Mouse (Mus musculus): Measurements from ENCODE around the gene Spem2. TPM values are rescaled to one million over a fixed set of nuclear protein-coding genes. Genes with fewer than 3 reads are reported as not detected.
A peak's percentile ranks its signal among the peaks of the same experiment; 100 is the strongest.
"Not testable (repeated sequence)": the region's sequence is repeated elsewhere in the genome, so short reads cannot be mapped to it uniquely, and the experiment has no call there.

The Spem2 gene
- not detected in 2 replicates for polyA plus RNA-seq (2014; fragmentation: Nextera tagmentation; extraction: Ambion mirVana)

DNA sequence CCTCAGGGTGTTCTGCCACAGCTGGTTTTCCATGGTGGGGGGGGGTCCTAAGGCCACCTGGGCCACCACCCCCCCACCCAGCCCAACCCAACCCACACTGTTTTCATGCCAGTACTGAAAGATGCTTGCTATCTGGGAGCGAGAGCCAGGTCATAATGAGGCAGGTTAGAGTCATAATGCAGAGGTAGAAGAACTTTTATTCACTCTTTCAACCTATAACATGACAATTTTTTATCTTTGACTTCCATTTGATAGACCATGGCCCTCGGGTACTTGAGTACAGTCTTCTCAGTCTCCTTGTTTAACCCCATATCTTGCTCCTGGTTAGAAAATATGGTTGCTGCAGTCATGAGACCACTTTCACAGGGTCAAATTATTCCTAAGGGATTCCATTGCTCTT lies at the start of gene Spem2:
TSS of gene Spem2 (minus strand) at position 101 of the 400 bp plus-strand sequence.
- Histone ChIP-seq H3K27me3 (ENCODE audit: control insufficient read depth, insufficient read depth, low read length) (no peaks in the 10 kb centered on the region), H3K27ac (ENCODE audit: low read depth, low read length) (no peak within 1 kb of the TSS), H3K4me3 (ENCODE audit: low read depth, low read length) (no peak within 1 kb of the TSS), H3K36me3 (ENCODE audit: control insufficient read depth, insufficient read depth, low read length) (no peaks in the 10 kb centered on the region), H3K4me2 (no peak within 1 kb of the TSS), H3K9me3 (ENCODE audit: control insufficient read depth, low read length) (no peaks in the 10 kb centered on the region), H3K4me1 (ENCODE audit: control insufficient read depth, insufficient read depth, low read length) (no peaks in the 10 kb centered on the region), H3K9ac (ENCODE audit: low read length) (no peak within 1 kb of the TSS)
- WGBS = 79% methylated on average over 2 of the region's 2 CpGs
- ATAC-seq (ENCODE audit: low FRiP score) (no peak), DNase-seq (ENCODE audit: low spot score, missing footprints) (no peak)

DNA sequence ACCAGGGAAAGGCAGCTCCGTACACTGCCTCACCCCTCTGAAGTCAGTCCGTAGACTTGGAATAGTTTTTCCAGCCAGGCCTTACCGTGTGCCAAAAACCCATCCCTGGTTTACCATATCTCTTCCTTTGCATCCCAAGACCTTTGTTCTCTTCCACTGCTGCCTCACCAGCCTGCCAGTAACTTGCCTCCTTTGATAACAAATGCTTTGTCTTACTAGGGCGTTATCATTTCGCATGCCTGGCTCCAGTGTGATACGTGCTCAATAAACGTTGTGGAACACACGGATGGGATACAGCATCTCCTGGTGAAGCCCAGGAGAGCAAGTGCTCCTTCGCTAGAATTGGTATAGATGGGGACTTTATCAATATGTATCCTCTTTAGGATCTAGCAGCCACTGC lies 49.1 kb upstream of the Spem2 start:
- Histone ChIP-seq H3K27ac (ENCODE audit: low read depth, low read length) (no peak overlapping the region), H3K9me3 (ENCODE audit: control insufficient read depth, low read length) (no peaks in the 10 kb centered on the region), H3K4me3 (ENCODE audit: low read depth, low read length) (no peak overlapping the region), H3K36me3 (ENCODE audit: control insufficient read depth, insufficient read depth, low read length) (no peaks in the 10 kb centered on the region), H3K4me2 (no peak overlapping the region), H3K27me3 (ENCODE audit: control insufficient read depth, insufficient read depth, low read length) (no peaks in the 10 kb centered on the region), H3K9ac (ENCODE audit: low read length) (no peak overlapping the region), H3K4me1 (ENCODE audit: control insufficient read depth, insufficient read depth, low read length) (no peaks in the 10 kb centered on the region)
- WGBS = 70% methylated on average over 9 of the region's 9 CpGs
- ATAC-seq (ENCODE audit: low FRiP score) = no peak
- no peak for DNase-seq (ENCODE audit: low spot score, missing footprints)

- Histone ChIP-seq H3K9me3 (ENCODE audit: control insufficient read depth, low read length) (no peaks in the 10 kb centered on the region), H3K27me3 (ENCODE audit: control insufficient read depth, insufficient read depth, low read length) (no peaks in the 10 kb centered on the region), H3K36me3 (ENCODE audit: control insufficient read depth, insufficient read depth, low read length) (no peaks in the 10 kb centered on the region), H3K4me1 (ENCODE audit: control insufficient read depth, insufficient read depth, low read length) (no peaks in the 10 kb centered on the region), H3K27ac (ENCODE audit: low read depth, low read length) (no peak overlapping the region), H3K4me3 (ENCODE audit: low read depth, low read length) (no peak overlapping the region), H3K4me2 (no peak overlapping the region), H3K9ac (ENCODE audit: low read length) (no peak overlapping the region)
- ATAC-seq (ENCODE audit: low FRiP score) = no peak
- WGBS = 85% methylated on average over 9 of the region's 9 CpGs
- DNase-seq (ENCODE audit: low spot score, missing footprints) = no peak
Observed at GRCm38 (mm10) chr11:69865561-69865960, 47.3 kb upstream of the Spem2 start.

DNA sequence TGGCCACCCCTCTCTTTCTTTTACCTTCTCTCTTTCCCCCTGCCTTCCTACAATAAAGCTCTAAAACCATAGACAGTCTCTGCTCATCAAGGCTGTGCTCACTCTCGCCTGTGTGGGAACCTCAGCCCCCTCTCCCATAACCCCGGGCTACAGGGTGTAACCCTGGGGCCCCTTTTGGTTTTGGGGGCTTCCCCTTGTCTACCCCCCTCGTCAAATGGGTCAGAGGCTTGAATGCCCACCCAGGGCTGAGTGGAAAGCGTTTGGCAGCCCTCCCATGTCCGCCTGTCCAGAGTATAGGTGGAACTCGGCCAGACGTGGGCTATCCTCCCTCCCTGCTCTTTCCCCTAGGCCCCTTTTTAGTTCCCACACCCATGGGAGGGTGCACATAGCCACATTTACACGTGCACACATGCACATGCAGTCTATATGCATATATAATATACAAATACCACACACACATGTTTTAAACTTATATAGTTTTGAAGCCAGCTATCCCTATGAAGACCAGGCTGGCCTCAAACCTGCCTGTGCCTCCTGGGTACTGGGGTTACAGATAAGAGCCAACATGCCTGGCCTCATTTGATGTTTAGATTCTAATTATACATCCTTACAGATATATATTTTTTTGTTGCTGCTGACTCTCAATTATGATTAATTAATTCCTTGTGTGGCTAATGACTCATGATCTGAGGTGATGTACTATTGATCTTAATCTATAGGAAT lies 46.0 kb upstream of the Spem2 start:
- H3K27ac ChIP-seq (ENCODE audit: low read depth, low read length) = no peak overlapping the region
- no peak overlapping the region for H3K4me2 ChIP-seq
- no peaks in the 10 kb centered on the region for H3K36me3 ChIP-seq (ENCODE audit: control insufficient read depth, insufficient read depth, low read length)
- H3K4me1 ChIP-seq (ENCODE audit: control insufficient read depth, insufficient read depth, low read length) = no peaks in the 10 kb centered on the region
- H3K4me3 ChIP-seq (ENCODE audit: low read depth, low read length) = no peak overlapping the region
- H3K9me3 ChIP-seq (ENCODE audit: control insufficient read depth, low read length) = no peaks in the 10 kb centered on the region
- ATAC-seq (ENCODE audit: low FRiP score) = no peak
- 63% methylated on average over 8 of the region's 8 CpGs for WGBS
- H3K9ac ChIP-seq (ENCODE audit: low read length) = no peak overlapping the region
- DNase-seq (ENCODE audit: low spot score, missing footprints) = no peak
- no peaks in the 10 kb centered on the region for H3K27me3 ChIP-seq (ENCODE audit: control insufficient read depth, insufficient read depth, low read length)

DNA sequence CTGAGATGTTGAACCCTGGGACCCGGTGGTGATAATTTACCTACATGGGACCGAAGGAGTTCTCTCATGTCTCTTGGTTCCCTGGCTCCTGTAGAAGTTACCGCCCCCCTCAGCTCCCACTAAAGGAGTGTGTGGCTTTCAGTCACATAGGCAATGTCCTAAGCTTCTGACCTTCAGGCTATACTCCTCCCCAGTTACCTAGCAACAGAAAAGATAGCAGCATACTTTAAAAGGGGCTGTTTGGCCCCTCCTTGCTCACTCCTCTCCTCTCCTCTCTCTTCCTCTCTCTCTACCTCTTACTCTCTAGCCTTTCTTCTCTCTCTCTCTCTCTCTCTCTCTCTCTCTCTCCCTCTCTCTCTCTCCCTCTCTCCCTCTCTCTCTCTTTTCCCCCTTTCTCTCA lies 45.5 kb upstream of the Spem2 start:
- not testable (repeated sequence) for H3K27ac ChIP-seq (ENCODE audit: low read depth, low read length); H3K9ac ChIP-seq (ENCODE audit: low read length); ATAC-seq (ENCODE audit: low FRiP score); H3K4me3 ChIP-seq (ENCODE audit: low read depth, low read length); H3K9me3 ChIP-seq (ENCODE audit: control insufficient read depth, low read length); H3K36me3 ChIP-seq (ENCODE audit: control insufficient read depth, insufficient read depth, low read length); H3K4me2 ChIP-seq; DNase-seq (ENCODE audit: low spot score, missing footprints); H3K27me3 ChIP-seq (ENCODE audit: control insufficient read depth, insufficient read depth, low read length); H3K4me1 ChIP-seq (ENCODE audit: control insufficient read depth, insufficient read depth, low read length)
- WGBS = 86% methylated on average over 3 of the region's 3 CpGs

- peaks cover 13% of the 10 kb centered on the region for H3K27me3 ChIP-seq (ENCODE audit: control insufficient read depth, insufficient read depth, low read length)
- no peaks in the 10 kb centered on the region for H3K9me3 ChIP-seq (ENCODE audit: control insufficient read depth, low read length)
- H3K27ac ChIP-seq (ENCODE audit: low read depth, low read length) = no peak within 1 kb of the TSS
- DNase-seq (ENCODE audit: low spot score, missing footprints) (no peak), ATAC-seq (ENCODE audit: low FRiP score) (no peak)
- no peak within 1 kb of the TSS for H3K4me3 ChIP-seq (ENCODE audit: low read depth, low read length)
- no peaks in the 10 kb centered on the region for H3K4me1 ChIP-seq (ENCODE audit: control insufficient read depth, insufficient read depth, low read length)
- 22% methylated on average over 30 of the region's 30 CpGs for WGBS
- H3K9ac ChIP-seq (ENCODE audit: low read length) = no peak within 1 kb of the TSS
- no peak within 1 kb of the TSS for H3K4me2 ChIP-seq
- no peaks in the 10 kb centered on the region for H3K36me3 ChIP-seq (ENCODE audit: control insufficient read depth, insufficient read depth, low read length)
Observed at GRCm38 (mm10) chr11:69858113-69858998, 40.1 kb upstream of the Spem2 start, which contains the start of gene Tnk1. Gene Tnk1, minus strand, starts transcription at chr11:69858730.

DNA sequence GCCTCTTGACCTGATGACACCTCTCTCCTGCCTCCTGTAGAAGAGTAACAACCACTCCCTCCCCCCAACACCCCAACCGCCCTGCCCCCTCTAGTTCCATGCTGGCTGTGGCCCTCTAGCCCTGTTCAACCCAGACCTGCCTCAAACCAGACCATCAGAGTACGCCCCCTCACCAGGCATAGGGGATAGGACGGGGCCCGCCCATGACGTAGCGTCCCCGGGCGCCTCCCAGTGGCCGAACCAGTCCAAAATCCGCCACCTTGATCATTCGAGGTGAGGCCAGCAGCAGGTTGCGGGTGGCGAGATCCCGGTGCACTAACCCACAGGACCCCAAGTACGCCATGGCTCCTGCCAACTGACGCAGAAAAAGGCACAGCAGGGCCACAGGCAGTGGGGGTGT lies 37.1 kb upstream of the Spem2 start:
- H3K4me3 ChIP-seq (ENCODE audit: low read depth, low read length) = no peak overlapping the region
- DNase-seq (ENCODE audit: low spot score, missing footprints) (peak; percentile 82), ATAC-seq (ENCODE audit: low FRiP score) (peak; percentile 48)
- H3K9me3 ChIP-seq (ENCODE audit: control insufficient read depth, low read length) = no peaks in the 10 kb centered on the region
- peaks cover 1% of the 10 kb centered on the region; the same call in 1 of the 2 replicates for H3K36me3 ChIP-seq (ENCODE audit: control insufficient read depth, insufficient read depth, low read length)
- 24% methylated on average over 16 of the region's 16 CpGs for WGBS
- no peak overlapping the region for H3K9ac ChIP-seq (ENCODE audit: low read length)
- H3K4me1 ChIP-seq (ENCODE audit: control insufficient read depth, insufficient read depth, low read length) = no peaks in the 10 kb centered on the region
- no peak overlapping the region for H3K4me2 ChIP-seq
- peaks cover 13% of the 10 kb centered on the region for H3K27me3 ChIP-seq (ENCODE audit: control insufficient read depth, insufficient read depth, low read length)
- H3K27ac ChIP-seq (ENCODE audit: low read depth, low read length) = no peak overlapping the region

- peaks cover 13% of the 10 kb centered on the region for H3K27me3 ChIP-seq (ENCODE audit: control insufficient read depth, insufficient read depth, low read length)
- ATAC-seq (ENCODE audit: low FRiP score) (no peak), DNase-seq (ENCODE audit: low spot score, missing footprints) (no peak)
- no peak overlapping the region for H3K4me3 ChIP-seq (ENCODE audit: low read depth, low read length)
- H3K4me1 ChIP-seq (ENCODE audit: control insufficient read depth, insufficient read depth, low read length) = no peaks in the 10 kb centered on the region
- H3K9ac ChIP-seq (ENCODE audit: low read length) = no peak overlapping the region
- peaks cover 2% of the 10 kb centered on the region; the same call in 1 of the 2 replicates for H3K36me3 ChIP-seq (ENCODE audit: control insufficient read depth, insufficient read depth, low read length)
- 85% methylated on average over 10 of the region's 10 CpGs for WGBS
- no peaks in the 10 kb centered on the region for H3K9me3 ChIP-seq (ENCODE audit: control insufficient read depth, low read length)
- no peak overlapping the region for H3K4me2 ChIP-seq
- H3K27ac ChIP-seq (ENCODE audit: low read depth, low read length) = no peak overlapping the region
Observed at GRCm38 (mm10) chr11:69854680-69855079, 36.4 kb upstream of the Spem2 start.

DNA sequence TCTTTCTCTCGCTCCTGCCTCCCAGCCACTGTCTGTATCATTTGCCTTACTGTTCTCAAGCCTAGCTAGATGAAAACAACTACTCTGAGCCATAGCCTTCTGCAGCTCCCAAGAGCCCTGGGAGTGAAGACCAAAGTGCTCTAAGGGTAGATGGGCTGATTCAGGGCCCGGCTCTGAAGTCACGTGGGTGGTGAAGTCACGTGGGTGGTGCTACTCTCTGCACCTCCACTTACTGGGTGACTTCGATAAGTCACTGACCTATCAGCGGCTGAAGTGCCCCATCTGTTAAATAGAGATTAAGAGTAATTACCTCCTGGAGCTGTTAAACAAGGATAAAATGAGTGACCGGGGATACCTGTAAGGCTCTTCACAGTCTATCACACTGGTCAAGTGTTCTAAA lies 35.7 kb upstream of the Spem2 start:
- H3K36me3 ChIP-seq (ENCODE audit: control insufficient read depth, insufficient read depth, low read length) = peaks cover 2% of the 10 kb centered on the region; the same call in 1 of the 2 replicates
- no peak overlapping the region for H3K27ac ChIP-seq (ENCODE audit: low read depth, low read length)
- H3K4me2 ChIP-seq = no peak overlapping the region
- WGBS = 81% methylated on average over 7 of the region's 7 CpGs
- DNase-seq (ENCODE audit: low spot score, missing footprints) (no peak), ATAC-seq (ENCODE audit: low FRiP score) (no peak)
- H3K27me3 ChIP-seq (ENCODE audit: control insufficient read depth, insufficient read depth, low read length) = peaks cover 13% of the 10 kb centered on the region
- no peak overlapping the region for H3K9ac ChIP-seq (ENCODE audit: low read length)
- H3K4me3 ChIP-seq (ENCODE audit: low read depth, low read length) = no peak overlapping the region
- no peaks in the 10 kb centered on the region for H3K4me1 ChIP-seq (ENCODE audit: control insufficient read depth, insufficient read depth, low read length)
- no peaks in the 10 kb centered on the region for H3K9me3 ChIP-seq (ENCODE audit: control insufficient read depth, low read length)
